Comparison of ENCODE assay signal across 9 mouse cellular contexts in genomic region chr8:44933478-44933877, GRCm38 (mm10). TPM values are rescaled to one million over a fixed set of nuclear protein-coding genes. Genes with fewer than 3 reads are reported as not detected.
DNase-seq lines count a peak whose midpoint lies in the region; ATAC-seq and TF ChIP-seq lines count a peak whose summit lies in the region.
"Had no signal": no experiment of that assay in that cellular context is flagged by ENCODE, and none has a peak within 500 bp of the region (broad histone marks: within the 10 kb centered on the region; RNA-seq: fewer than 3 reads in every experiment).

No protein-coding gene starts in this region.

- H3K4me3 ChIP-seq in lung, embryonic 16.5 days (ENCODE audit: low read length) = peak overlapping the region; percentile 83; the same call in 1 of the 2 replicates
- H3K4me3 ChIP-seq in lung, adult 2 months (replicated peaks; ENCODE audit: extremely low read depth, low read depth, low read length) = no peak overlapping the region
- H3K4me3 ChIP-seq in intestine, embryonic 16.5 days (ENCODE audit: low read length) = peak overlapping the region; percentile 90; the same call in 1 of the 2 replicates
- H3K4me3 ChIP-seq in stomach, embryonic 15.5 days (replicated peaks) = peak overlapping the region; percentile 86

- no peaks in the 10 kb centered on the region for H3K27me3 ChIP-seq in lung, embryonic 16.5 days (ENCODE audit: control insufficient read depth, insufficient read depth, low read depth, low read length)
- H3K27me3 ChIP-seq in intestine, embryonic 16.5 days (replicated peaks; ENCODE audit: control insufficient read depth, insufficient read depth, low read length) = no peaks in the 10 kb centered on the region
- H3K27me3 ChIP-seq in stomach, embryonic 15.5 days (replicated peaks) = no peaks in the 10 kb centered on the region

- WGBS in lung, embryonic 16.5 days = 37% methylated on average over 6 of the region's 6 CpGs
- WGBS in lung, adult 2 months = 50% methylated on average over 6 of the region's 6 CpGs
- 50% methylated on average over 6 of the region's 6 CpGs for WGBS in intestine, embryonic 16.5 days
- WGBS in stomach, embryonic 15.5 days = 39% methylated on average over 6 of the region's 6 CpGs

- H3K27ac ChIP-seq in lung, embryonic 16.5 days (ENCODE audit: low read length) = no peak overlapping the region
- H3K27ac ChIP-seq in intestine, embryonic 16.5 days (ENCODE audit: low read length) = no peak overlapping the region
- H3K27ac ChIP-seq in stomach, embryonic 15.5 days = no peak overlapping the region

- H3K9ac ChIP-seq in lung, embryonic 16.5 days (ENCODE audit: low read length) = 0 out of 2 replicates have a peak overlapping the region, but pooled peaks have one; percentile 0
- no peak overlapping the region; the same call in 1 of the 2 replicates for H3K9ac ChIP-seq in intestine, embryonic 16.5 days (ENCODE audit: low read depth, low read length)
- H3K9ac ChIP-seq in stomach, embryonic 15.5 days = no peak overlapping the region

- peaks cover 4% of the 10 kb centered on the region; the same call in 1 of the 2 replicates for H3K9me3 ChIP-seq in lung, embryonic 16.5 days (ENCODE audit: control insufficient read depth, low read length)
- peaks cover 4% of the 10 kb centered on the region; the same call in 1 of the 2 replicates for H3K9me3 ChIP-seq in intestine, embryonic 16.5 days (ENCODE audit: control insufficient read depth, low read length)
- no peaks in the 10 kb centered on the region for H3K9me3 ChIP-seq in stomach, embryonic 15.5 days

- ATAC-seq in lung, embryonic 16.5 days (ENCODE audit: low read depth) = no peak
- ATAC-seq in intestine, embryonic 16.5 days = no peak
- ATAC-seq in stomach, embryonic 15.5 days (ENCODE audit: insufficient read depth, low FRiP score, low read depth) = no peak

- H3K4me2 ChIP-seq in lung, embryonic 16.5 days (ENCODE audit: low read depth, low read length) = peak overlapping the region; percentile 81
- peak overlapping the region; percentile 85 for H3K4me2 ChIP-seq in intestine, embryonic 16.5 days (ENCODE audit: low read depth, low read length)
- peak overlapping the region; percentile 81 for H3K4me2 ChIP-seq in stomach, embryonic 15.5 days

- H3K4me1 ChIP-seq in lung, embryonic 16.5 days (replicated peaks; ENCODE audit: control insufficient read depth, insufficient read depth, low read length) = 0 out of 2 replicates have a peak, but pooled peaks cover 4% of the 10 kb centered on the region
- no peaks in the 10 kb centered on the region for H3K4me1 ChIP-seq in lung, adult 2 months (ENCODE audit: control insufficient read depth, insufficient read depth, low read length)
- H3K4me1 ChIP-seq in intestine, embryonic 16.5 days (ENCODE audit: control insufficient read depth, insufficient read depth, low read length) = 0 out of 2 replicates have a peak, but pooled peaks cover 6% of the 10 kb centered on the region
- H3K4me1 ChIP-seq in stomach, embryonic 15.5 days = no peaks in the 10 kb centered on the region

- TF ChIP-seq CTCF in lung, adult 2 months (IDR thresholded peaks at IDR 0.05; ENCODE audit: insufficient read depth, low read length) = no peak

- no peak for TF ChIP-seq POLR2A in lung, adult 2 months (IDR thresholded peaks at IDR 0.05; ENCODE audit: borderline replicate concordance, extremely low read depth, low read depth, low read length)

- DNase-seq in cerebellum, adult 9-11 months = peak; percentile 55
- no peak for DNase-seq in cerebellum, adult 8-10 months
- no peak for DNase-seq in lung, adult 2 months
- DNase-seq in spleen, postnatal 4 days (ENCODE audit: low spot score in 2 of 2) = no peak
- no peak for DNase-seq in liver
- DNase-seq: kidney, postnatal 4 days had no signal

- H3K36me3 ChIP-seq in lung, embryonic 16.5 days (ENCODE audit: control insufficient read depth, insufficient read depth, low read length) = no peaks in the 10 kb centered on the region
- no peaks in the 10 kb centered on the region for H3K36me3 ChIP-seq in intestine, embryonic 16.5 days (ENCODE audit: control insufficient read depth, insufficient read depth, low read length)
- no peaks in the 10 kb centered on the region for H3K36me3 ChIP-seq in stomach, embryonic 15.5 days

RNA-seq across cellular contexts. Expression of gene Fat1, which starts 1.8 kb away (rescaled TPM):
- 16.5 and 18.8 TPM in 2 replicates for polyA plus RNA-seq in lung, embryonic 16.5 days (2015; fragmentation: Nextera tagmentation; extraction: Ambion mirVana)
- polyA plus RNA-seq in lung, adult 2 months (2012; rRNA removed) = 21.5 and 24.9 TPM in 2 replicates
- 10.8 and 11.4 TPM in 2 replicates for polyA plus RNA-seq in intestine, embryonic 16.5 days (2015; fragmentation: Nextera tagmentation; extraction: Ambion mirVana)
- polyA plus RNA-seq in stomach, embryonic 15.5 days (2015; fragmentation: Nextera tagmentation; extraction: Ambion mirVana) = 14.5 and 18.2 TPM in 2 replicates
